Mouse (Mus musculus): ENCODE data around the gene Med6.

DNA sequence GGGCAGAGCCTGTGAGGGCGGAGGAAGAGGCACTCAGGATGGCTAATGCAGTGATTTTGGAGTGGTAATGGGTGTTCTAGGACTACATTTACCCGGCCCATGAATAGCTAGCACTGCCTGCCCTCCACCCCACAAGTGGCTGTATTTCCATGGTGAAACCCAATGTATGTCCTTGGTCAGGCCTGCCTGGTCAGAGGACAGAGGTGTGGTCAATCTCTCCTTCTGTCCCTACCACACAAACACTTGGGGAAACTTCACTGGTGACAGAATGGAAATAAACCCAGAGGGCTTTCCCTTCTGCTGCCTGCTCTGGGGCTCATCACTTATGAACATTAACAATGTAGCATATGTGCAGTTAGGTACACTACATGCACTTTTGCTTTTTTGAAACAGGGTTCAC, 38.4 kb upstream of the Med6 start:
- TF ChIP-seq CTCF (IDR thresholded peaks at IDR 0.05), result no peak
- TF ChIP-seq POLR2A (IDR thresholded peaks at IDR 0.05; ENCODE audit: insufficient read depth, low read depth, low read length), result no peak
